Mouse (Mus musculus): ENCODE measurements around the gene Nt5dc3. TPM values are rescaled to one million over a fixed set of nuclear protein-coding genes. Genes with fewer than 3 reads are reported as not detected.

The Nt5dc3 gene
- polyA plus RNA-seq, 1 experiment from 2014 or later: 2.6 TPM

GRCm38 (mm10) chr10:86761236-86761635 is 17.6 kb upstream of the Nt5dc3 start:
- Histone ChIP-seq H3K27ac (ENCODE audit: low read depth, low read length) (no peak overlapping the region), H3K4me2 (replicated peaks; ENCODE audit: low read depth, low read length) (no peak overlapping the region), H3K9me3 (ENCODE audit: control insufficient read depth, low read length) (no peaks in the 10 kb centered on the region), H3K4me3 (ENCODE audit: low read length) (no peak overlapping the region), H3K27me3 (ENCODE audit: control insufficient read depth, insufficient read depth, low read length) (no peaks in the 10 kb centered on the region), H3K4me1 (ENCODE audit: control insufficient read depth, insufficient read depth, low read length) (no peaks in the 10 kb centered on the region), H3K36me3 (ENCODE audit: control insufficient read depth, insufficient read depth, low read length) (no peaks in the 10 kb centered on the region), H3K9ac (ENCODE audit: low read depth, low read length) (no peak overlapping the region)
- ATAC-seq (ENCODE audit: low FRiP score, low TSS enrichment): no peak
- WGBS: 71% methylated on average over 1 of the region's 1 CpGs

DNA sequence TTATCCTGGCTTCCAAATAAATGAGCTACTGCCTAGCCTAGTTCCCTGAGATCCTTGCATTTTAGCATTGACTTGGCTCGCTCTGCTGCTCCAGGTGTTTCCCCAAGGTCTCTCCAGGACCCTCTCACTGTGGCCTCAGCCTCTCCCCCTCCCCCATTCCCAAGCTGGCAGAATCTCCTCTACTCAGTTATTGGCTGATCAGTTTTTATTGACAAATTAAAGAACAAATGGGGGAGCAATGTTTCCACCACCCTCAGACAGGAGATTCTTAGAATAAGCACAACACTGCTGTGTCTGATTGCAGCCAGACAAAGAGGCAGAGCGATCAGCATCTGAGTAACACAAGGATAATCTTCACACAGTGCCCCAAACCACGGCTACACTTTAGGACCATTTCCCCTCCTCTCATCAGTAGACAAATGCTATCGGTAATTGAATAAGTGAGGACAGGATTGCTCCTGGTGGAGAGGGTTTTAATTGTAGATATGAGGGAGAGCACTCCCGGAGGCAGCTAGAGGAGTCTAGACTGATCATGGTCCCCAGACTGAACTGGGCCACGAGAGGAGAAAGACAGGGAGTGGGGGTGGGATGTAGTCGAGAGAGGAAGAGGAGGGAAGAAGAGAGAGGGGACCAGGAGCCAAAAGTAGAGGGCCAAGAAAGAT is 17.0 kb upstream of the Nt5dc3 start:
- Histone ChIP-seq H3K27ac (ENCODE audit: low read depth, low read length) (no peak overlapping the region), H3K4me2 (replicated peaks; ENCODE audit: low read depth, low read length) (no peak overlapping the region), H3K27me3 (ENCODE audit: control insufficient read depth, insufficient read depth, low read length) (no peaks in the 10 kb centered on the region), H3K4me1 (ENCODE audit: control insufficient read depth, insufficient read depth, low read length) (no peaks in the 10 kb centered on the region), H3K9ac (ENCODE audit: low read depth, low read length) (no peak overlapping the region), H3K36me3 (ENCODE audit: control insufficient read depth, insufficient read depth, low read length) (no peaks in the 10 kb centered on the region), H3K9me3 (ENCODE audit: control insufficient read depth, low read length) (no peaks in the 10 kb centered on the region), H3K4me3 (ENCODE audit: low read length) (no peak overlapping the region)
- WGBS: 29% methylated on average over 7 of the region's 7 CpGs
- no peak for ATAC-seq (ENCODE audit: low FRiP score, low TSS enrichment)

DNA sequence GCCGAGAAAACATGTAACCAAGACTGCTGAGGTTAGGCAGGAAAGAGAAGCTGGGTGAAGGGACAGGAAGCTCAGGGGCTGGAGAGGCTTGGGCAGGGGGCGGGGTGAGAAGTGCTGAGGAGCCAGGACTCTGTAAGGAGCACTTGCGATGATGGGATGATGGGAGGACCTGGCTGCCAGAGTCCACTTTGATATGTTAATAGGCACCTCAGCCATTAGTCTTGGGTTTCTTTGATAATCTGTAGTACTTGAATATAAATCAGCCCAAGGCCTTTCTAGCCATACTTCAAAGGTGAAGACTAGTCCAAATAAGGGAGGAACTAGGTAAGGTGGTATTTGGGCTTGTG is 16.4 kb upstream of the Nt5dc3 start:
- ATAC-seq (ENCODE audit: low FRiP score, low TSS enrichment): no peak
- no peaks in the 10 kb centered on the region for H3K36me3 ChIP-seq (ENCODE audit: control insufficient read depth, insufficient read depth, low read length)
- no peak overlapping the region for H3K9ac ChIP-seq (ENCODE audit: low read depth, low read length)
- no peaks in the 10 kb centered on the region for H3K9me3 ChIP-seq (ENCODE audit: control insufficient read depth, low read length)
- H3K4me2 ChIP-seq (replicated peaks; ENCODE audit: low read depth, low read length): no peak overlapping the region
- H3K27me3 ChIP-seq (ENCODE audit: control insufficient read depth, insufficient read depth, low read length): no peaks in the 10 kb centered on the region
- H3K27ac ChIP-seq (ENCODE audit: low read depth, low read length): no peak overlapping the region
- no peaks in the 10 kb centered on the region for H3K4me1 ChIP-seq (ENCODE audit: control insufficient read depth, insufficient read depth, low read length)
- 35% methylated on average over 3 of the region's 3 CpGs for WGBS
- no peak overlapping the region for H3K4me3 ChIP-seq (ENCODE audit: low read length)

- Histone ChIP-seq H3K4me2 (replicated peaks; ENCODE audit: low read depth, low read length) (no peak within 1 kb of the TSS), H3K36me3 (ENCODE audit: control insufficient read depth, insufficient read depth, low read length) (no peaks in the 10 kb centered on the region), H3K27ac (ENCODE audit: low read depth, low read length) (no peak within 1 kb of the TSS), H3K4me3 (ENCODE audit: low read length) (no peak within 1 kb of the TSS), H3K4me1 (ENCODE audit: control insufficient read depth, insufficient read depth, low read length) (no peaks in the 10 kb centered on the region), H3K9me3 (ENCODE audit: control insufficient read depth, low read length) (no peaks in the 10 kb centered on the region), H3K27me3 (ENCODE audit: control insufficient read depth, insufficient read depth, low read length) (no peaks in the 10 kb centered on the region), H3K9ac (ENCODE audit: low read depth, low read length) (no peak within 1 kb of the TSS)
- 82% methylated on average over 5 of the region's 5 CpGs for WGBS
- ATAC-seq (ENCODE audit: low FRiP score, low TSS enrichment): no peak
These were observed 15.1 kb upstream of the Nt5dc3 start, which contains the start of gene Gm49358 for GRCm38 (mm10) chr10:86763672-86764071. Gene Gm49358 (plus strand): TSS chr10:86763972.

- no peaks in the 10 kb centered on the region for H3K36me3 ChIP-seq (ENCODE audit: control insufficient read depth, insufficient read depth, low read length)
- H3K4me1 ChIP-seq (ENCODE audit: control insufficient read depth, insufficient read depth, low read length): no peaks in the 10 kb centered on the region
- no peak for ATAC-seq (ENCODE audit: low FRiP score, low TSS enrichment)
- no peak overlapping the region for H3K27ac ChIP-seq (ENCODE audit: low read depth, low read length)
- H3K9me3 ChIP-seq (ENCODE audit: control insufficient read depth, low read length): no peaks in the 10 kb centered on the region
- no peak overlapping the region for H3K4me2 ChIP-seq (replicated peaks; ENCODE audit: low read depth, low read length)
- 80% methylated on average over 4 of the region's 4 CpGs for WGBS
- no peak overlapping the region for H3K9ac ChIP-seq (ENCODE audit: low read depth, low read length)
- H3K27me3 ChIP-seq (ENCODE audit: control insufficient read depth, insufficient read depth, low read length): no peaks in the 10 kb centered on the region
- no peak overlapping the region for H3K4me3 ChIP-seq (ENCODE audit: low read length)
These were observed 13.3 kb upstream of the Nt5dc3 start for GRCm38 (mm10) chr10:86765344-86765966.

DNA sequence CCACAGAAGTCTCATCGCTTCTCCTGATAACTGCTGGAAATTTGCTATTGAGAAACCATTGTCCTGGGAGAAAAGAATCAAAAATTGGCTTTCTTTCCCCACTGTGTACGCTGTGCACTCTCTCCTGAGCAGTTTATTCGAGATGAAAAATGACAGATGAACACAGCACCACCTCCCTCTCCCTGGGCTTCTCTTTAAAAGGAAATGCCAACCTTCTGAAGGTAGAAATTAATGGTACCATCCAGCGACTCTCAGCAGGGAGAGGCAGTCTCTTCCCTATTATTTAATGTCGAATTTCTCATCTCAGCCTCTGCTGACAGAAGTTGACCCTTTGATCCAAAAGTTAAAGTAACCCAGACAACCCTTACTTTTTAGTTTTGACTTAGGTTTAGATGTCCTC is 9.6 kb upstream of the Nt5dc3 start:
- no peaks in the 10 kb centered on the region for H3K9me3 ChIP-seq (ENCODE audit: control insufficient read depth, low read length)
- H3K27me3 ChIP-seq (ENCODE audit: control insufficient read depth, insufficient read depth, low read length): no peaks in the 10 kb centered on the region
- H3K27ac ChIP-seq (ENCODE audit: low read depth, low read length): no peak overlapping the region
- 67% methylated on average over 5 of the region's 5 CpGs for WGBS
- ATAC-seq (ENCODE audit: low FRiP score, low TSS enrichment): no peak
- H3K4me3 ChIP-seq (ENCODE audit: low read length): no peak overlapping the region
- H3K4me2 ChIP-seq (replicated peaks; ENCODE audit: low read depth, low read length): no peak overlapping the region
- no peaks in the 10 kb centered on the region for H3K4me1 ChIP-seq (ENCODE audit: control insufficient read depth, insufficient read depth, low read length)
- no peak overlapping the region for H3K9ac ChIP-seq (ENCODE audit: low read depth, low read length)
- H3K36me3 ChIP-seq (ENCODE audit: control insufficient read depth, insufficient read depth, low read length): no peaks in the 10 kb centered on the region

GRCm38 (mm10) chr10:86769797-86770196 is 9.0 kb upstream of the Nt5dc3 start:
- Histone ChIP-seq H3K4me2 (replicated peaks; ENCODE audit: low read depth, low read length) (no peak overlapping the region), H3K4me3 (ENCODE audit: low read length) (no peak overlapping the region), H3K27me3 (ENCODE audit: control insufficient read depth, insufficient read depth, low read length) (no peaks in the 10 kb centered on the region), H3K9me3 (ENCODE audit: control insufficient read depth, low read length) (no peaks in the 10 kb centered on the region), H3K9ac (ENCODE audit: low read depth, low read length) (no peak overlapping the region), H3K36me3 (ENCODE audit: control insufficient read depth, insufficient read depth, low read length) (no peaks in the 10 kb centered on the region), H3K27ac (ENCODE audit: low read depth, low read length) (no peak overlapping the region), H3K4me1 (ENCODE audit: control insufficient read depth, insufficient read depth, low read length) (no peaks in the 10 kb centered on the region)
- 48% methylated on average over 4 of the region's 4 CpGs for WGBS
- no peak for ATAC-seq (ENCODE audit: low FRiP score, low TSS enrichment)

DNA sequence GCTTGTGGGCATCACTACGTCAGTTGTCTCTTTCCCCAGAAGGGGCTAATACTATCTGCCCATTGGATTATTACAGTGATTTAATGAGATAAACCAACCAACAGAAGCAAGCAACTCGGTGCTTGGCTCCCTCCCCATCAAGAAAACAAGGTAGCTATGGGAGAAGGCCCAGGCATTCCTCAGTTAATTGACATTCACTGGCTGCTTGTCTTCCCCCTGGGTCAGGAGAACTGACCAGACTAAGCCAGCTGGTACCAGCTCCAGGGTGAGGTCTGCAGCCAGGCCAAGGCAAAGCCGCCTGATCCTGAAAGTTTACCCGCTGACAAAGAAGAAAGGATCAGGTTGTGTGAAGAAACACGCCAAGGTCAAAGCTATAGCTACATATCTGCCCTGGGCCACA is 7.1 kb upstream of the Nt5dc3 start:
- no peaks in the 10 kb centered on the region for H3K27me3 ChIP-seq (ENCODE audit: control insufficient read depth, insufficient read depth, low read length)
- no peaks in the 10 kb centered on the region for H3K36me3 ChIP-seq (ENCODE audit: control insufficient read depth, insufficient read depth, low read length)
- no peak overlapping the region for H3K27ac ChIP-seq (ENCODE audit: low read depth, low read length)
- WGBS: 65% methylated on average over 5 of the region's 5 CpGs
- no peak overlapping the region for H3K9ac ChIP-seq (ENCODE audit: low read depth, low read length)
- H3K4me1 ChIP-seq (ENCODE audit: control insufficient read depth, insufficient read depth, low read length): no peaks in the 10 kb centered on the region
- no peak for ATAC-seq (ENCODE audit: low FRiP score, low TSS enrichment)
- H3K4me2 ChIP-seq (replicated peaks; ENCODE audit: low read depth, low read length): no peak overlapping the region
- H3K9me3 ChIP-seq (ENCODE audit: control insufficient read depth, low read length): no peaks in the 10 kb centered on the region
- no peak overlapping the region for H3K4me3 ChIP-seq (ENCODE audit: low read length)

GRCm38 (mm10) chr10:86772231-86772631 is 6.6 kb upstream of the Nt5dc3 start:
- Histone ChIP-seq H3K9ac (ENCODE audit: low read depth, low read length) (no peak overlapping the region), H3K27me3 (ENCODE audit: control insufficient read depth, insufficient read depth, low read length) (no peaks in the 10 kb centered on the region), H3K36me3 (ENCODE audit: control insufficient read depth, insufficient read depth, low read length) (no peaks in the 10 kb centered on the region), H3K4me3 (ENCODE audit: low read length) (no peak overlapping the region), H3K4me1 (ENCODE audit: control insufficient read depth, insufficient read depth, low read length) (no peaks in the 10 kb centered on the region), H3K9me3 (ENCODE audit: control insufficient read depth, low read length) (no peaks in the 10 kb centered on the region), H3K27ac (ENCODE audit: low read depth, low read length) (no peak overlapping the region), H3K4me2 (replicated peaks; ENCODE audit: low read depth, low read length) (no peak overlapping the region)
- WGBS: 63% methylated on average over 6 of the region's 6 CpGs
- ATAC-seq (ENCODE audit: low FRiP score, low TSS enrichment): no peak
